Mouse (Mus musculus): ENCODE data around the gene Ormdl3. TPM values are rescaled to one million over a fixed set of nuclear protein-coding genes. Genes with fewer than 3 reads are reported as not detected.
"Not testable (repeated sequence)": the region's sequence is repeated elsewhere in the genome, so short reads cannot be mapped to it uniquely, and the experiment has no call there.

Gene Ormdl3
- total and polyA plus RNA-seq, 3 experiments: 22.0 to 55.0 (median 43.2) TPM

DNA sequence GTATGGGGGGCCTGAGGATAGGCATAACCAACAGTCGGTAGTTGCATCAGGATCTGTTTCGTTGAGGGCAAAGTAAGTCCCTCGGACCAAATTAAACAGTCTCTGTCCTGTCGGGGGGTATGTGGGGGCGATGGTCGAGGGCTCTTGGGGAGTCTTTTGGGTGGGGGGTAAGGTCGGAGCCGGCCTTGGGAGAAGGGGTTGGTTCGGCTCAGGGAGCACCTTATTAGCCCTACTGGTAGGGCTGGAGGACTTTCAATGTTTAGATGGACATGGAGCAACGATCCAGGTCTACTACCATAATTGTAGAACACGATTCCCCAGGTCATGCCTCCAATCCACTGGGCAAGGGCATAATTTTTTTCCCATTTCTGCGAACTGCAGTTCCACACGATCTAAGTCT is 33.6 kb upstream of the Ormdl3 start:
- no peaks in the 10 kb centered on the region for H3K36me3 ChIP-seq (replicated peaks)
- ATAC-seq (ENCODE audit: extremely low read depth, insufficient number of reproducible peaks, low FRiP score, poor library complexity, severe bottlenecking) (no peak), DNase-seq (ENCODE audit: low spot score) (no peak)
- no peak for TF ChIP-seq GATA2 (IDR thresholded peaks at IDR 0.05; ENCODE audit: borderline replicate concordance, low read depth, low read length)
- no peak for TF ChIP-seq TAL1 (conservative IDR thresholded peaks at IDR 0.05; ENCODE audit: low read depth, low read length)
- no peak for TF ChIP-seq CTCF (IDR thresholded peaks at IDR 0.05; ENCODE audit: low read depth, low read length)
- no peak for TF ChIP-seq GATA1 (IDR thresholded peaks at IDR 0.05; ENCODE audit: borderline replicate concordance, low read length)
- TF ChIP-seq POLR2AphosphoS5 (IDR thresholded peaks at IDR 0.05; ENCODE audit: insufficient replicate concordance, low read depth, low read length): no peak
- H3K9me3 ChIP-seq (replicated peaks): no peaks in the 10 kb centered on the region
- no peak overlapping the region for H3K4me3 ChIP-seq (ENCODE audit: low read depth, low read length)
- H3K27me3 ChIP-seq (ENCODE audit: insufficient read depth, low read length): peaks cover 3% of the 10 kb centered on the region
- no peaks in the 10 kb centered on the region for H3K4me1 ChIP-seq (ENCODE audit: insufficient read depth, low read depth, low read length)

DNA sequence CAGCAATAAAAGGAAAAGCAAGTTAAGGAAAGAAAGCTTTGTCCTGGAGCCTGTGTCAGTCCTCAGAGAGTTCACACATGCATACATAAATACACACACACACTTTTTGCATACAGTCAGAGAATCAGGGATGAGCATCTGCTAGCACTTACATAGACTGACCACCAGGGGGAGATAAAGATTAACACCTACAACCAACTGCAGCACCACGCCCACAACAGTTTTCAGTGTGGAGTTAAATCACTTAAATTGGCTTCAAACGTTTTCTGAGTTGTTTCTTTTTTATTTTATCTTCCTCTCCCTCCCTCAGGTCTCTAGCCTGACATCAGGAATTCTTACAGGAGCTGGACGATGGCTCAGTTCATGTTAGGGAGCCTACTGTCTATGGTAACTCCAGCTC is 19.6 kb upstream of the Ormdl3 start:
- DNase-seq (ENCODE audit: low spot score) (no peak), ATAC-seq (ENCODE audit: extremely low read depth, insufficient number of reproducible peaks, low FRiP score, poor library complexity, severe bottlenecking) (no peak; the same call in 1 of the 2 replicates)
- H3K36me3 ChIP-seq (replicated peaks): no peaks in the 10 kb centered on the region
- H3K4me3 ChIP-seq (ENCODE audit: low read depth, low read length): no peak overlapping the region
- TF ChIP-seq GATA2 (IDR thresholded peaks at IDR 0.05; ENCODE audit: borderline replicate concordance, low read depth, low read length): no peak
- TF ChIP-seq TAL1 (conservative IDR thresholded peaks at IDR 0.05; ENCODE audit: low read depth, low read length): no peak
- TF ChIP-seq CTCF (IDR thresholded peaks at IDR 0.05; ENCODE audit: low read depth, low read length): peak; percentile 52
- no peak for TF ChIP-seq POLR2AphosphoS5 (IDR thresholded peaks at IDR 0.05; ENCODE audit: insufficient replicate concordance, low read depth, low read length)
- no peak for TF ChIP-seq GATA1 (IDR thresholded peaks at IDR 0.05; ENCODE audit: borderline replicate concordance, low read length)
- no peaks in the 10 kb centered on the region for H3K9me3 ChIP-seq (replicated peaks)
- H3K4me1 ChIP-seq (ENCODE audit: insufficient read depth, low read depth, low read length): peaks cover 9% of the 10 kb centered on the region
- peaks cover 35% of the 10 kb centered on the region for H3K27me3 ChIP-seq (ENCODE audit: insufficient read depth, low read length)

DNA sequence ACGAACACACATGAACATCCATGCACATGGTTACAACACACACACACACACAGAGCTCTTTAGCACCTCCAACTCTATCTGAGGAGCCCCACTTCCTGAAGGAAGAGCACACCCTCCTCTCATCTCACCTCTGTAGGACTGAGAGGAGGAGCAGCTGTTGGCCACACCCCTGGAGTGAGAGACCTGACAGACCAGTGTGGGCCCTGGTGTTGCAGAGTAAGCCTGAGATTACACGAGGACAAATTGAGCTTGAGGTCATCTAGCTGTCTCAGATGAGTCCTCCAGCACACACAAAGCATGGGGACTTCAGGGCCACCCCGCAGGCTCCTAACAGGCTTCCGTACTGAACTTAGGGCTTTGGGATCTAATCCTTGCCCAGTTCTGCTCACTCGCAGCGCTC is 17.7 kb upstream of the Ormdl3 start:
- not testable (repeated sequence) for DNase-seq (ENCODE audit: low spot score); H3K9me3 ChIP-seq (replicated peaks); ATAC-seq (ENCODE audit: extremely low read depth, insufficient number of reproducible peaks, low FRiP score, poor library complexity, severe bottlenecking); H3K36me3 ChIP-seq (replicated peaks); H3K4me3 ChIP-seq (ENCODE audit: low read depth, low read length)
- peaks cover 13% of the 10 kb centered on the region for H3K4me1 ChIP-seq (ENCODE audit: insufficient read depth, low read depth, low read length)
- peaks cover 46% of the 10 kb centered on the region for H3K27me3 ChIP-seq (ENCODE audit: insufficient read depth, low read length)

DNA sequence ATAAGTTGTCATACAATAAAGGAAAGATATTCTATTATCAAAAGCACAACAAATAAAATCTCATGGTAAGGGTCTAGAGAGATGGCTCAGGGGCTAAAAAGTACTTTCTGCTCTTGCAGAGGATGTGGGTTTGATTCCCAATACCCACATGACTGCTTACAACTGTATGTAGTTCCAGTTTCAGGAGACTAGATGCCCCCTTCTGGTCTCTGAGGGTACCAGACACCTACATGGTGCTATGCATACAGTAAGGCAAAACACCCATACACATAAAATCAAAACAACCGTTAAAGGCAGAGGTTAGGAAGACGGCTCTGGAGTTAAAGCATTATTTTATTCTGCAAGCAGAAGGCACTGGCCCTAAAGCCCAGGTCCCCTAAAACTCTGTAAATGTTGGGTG is 16.8 kb upstream of the Ormdl3 start:
- H3K27me3 ChIP-seq (ENCODE audit: insufficient read depth, low read length): peaks cover 49% of the 10 kb centered on the region
- H3K36me3 ChIP-seq (replicated peaks): no peaks in the 10 kb centered on the region
- no peak for TF ChIP-seq GATA2 (IDR thresholded peaks at IDR 0.05; ENCODE audit: borderline replicate concordance, low read depth, low read length)
- no peak for TF ChIP-seq CTCF (IDR thresholded peaks at IDR 0.05; ENCODE audit: low read depth, low read length)
- TF ChIP-seq GATA1 (IDR thresholded peaks at IDR 0.05; ENCODE audit: borderline replicate concordance, low read length): no peak
- TF ChIP-seq TAL1 (conservative IDR thresholded peaks at IDR 0.05; ENCODE audit: low read depth, low read length): no peak
- no peak for TF ChIP-seq POLR2AphosphoS5 (IDR thresholded peaks at IDR 0.05; ENCODE audit: insufficient replicate concordance, low read depth, low read length)
- no peak overlapping the region for H3K4me3 ChIP-seq (ENCODE audit: low read depth, low read length)
- peaks cover 18% of the 10 kb centered on the region for H3K4me1 ChIP-seq (ENCODE audit: insufficient read depth, low read depth, low read length)
- DNase-seq (ENCODE audit: low spot score) (no peak), ATAC-seq (ENCODE audit: extremely low read depth, insufficient number of reproducible peaks, low FRiP score, poor library complexity, severe bottlenecking) (no peak)
- H3K9me3 ChIP-seq (replicated peaks): no peaks in the 10 kb centered on the region

DNA sequence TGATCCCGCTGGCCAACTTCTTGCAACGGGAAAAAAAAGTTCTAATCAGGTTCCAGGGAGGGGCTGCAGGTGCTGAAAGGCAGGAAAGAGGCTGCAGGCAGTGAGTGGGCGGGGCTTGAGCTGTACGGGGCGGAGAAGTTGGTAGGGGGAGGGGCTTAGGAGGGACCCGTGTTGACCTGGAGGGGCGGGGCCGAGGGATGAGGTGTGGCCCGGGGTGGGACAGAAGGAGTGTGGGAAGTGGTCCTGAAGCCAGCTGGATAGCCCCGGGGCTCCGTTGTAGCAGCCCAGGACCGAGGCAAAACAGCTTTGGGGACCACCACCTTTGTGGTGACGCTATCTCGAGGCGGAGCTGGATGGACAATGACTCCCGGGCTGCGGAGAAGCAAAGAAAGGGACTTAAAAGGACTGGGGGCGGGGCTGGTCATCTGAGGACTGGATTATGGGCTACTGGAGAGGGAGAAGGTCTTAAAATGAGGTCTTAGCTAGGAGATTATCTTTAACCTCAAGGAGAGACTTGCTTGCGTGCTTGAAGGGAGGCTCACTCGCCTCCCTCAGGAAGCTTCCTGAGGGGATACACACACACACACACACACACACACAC is 15.0 kb upstream of the Ormdl3 start:
- no peak for DNase-seq (ENCODE audit: low spot score)
- Histone ChIP-seq H3K27me3 (ENCODE audit: insufficient read depth, low read length) (peaks cover 60% of the 10 kb centered on the region), H3K9me3 (replicated peaks) (no peaks in the 10 kb centered on the region), H3K4me3 (ENCODE audit: low read depth, low read length) (peak overlapping the region; percentile 61; the same call in 1 of the 2 replicates), H3K4me1 (ENCODE audit: insufficient read depth, low read depth, low read length) (peaks cover 30% of the 10 kb centered on the region), H3K36me3 (replicated peaks) (no peaks in the 10 kb centered on the region)
- TF ChIP-seq GATA1 (IDR thresholded peaks at IDR 0.05; ENCODE audit: borderline replicate concordance, low read length) (no peak), TAL1 (conservative IDR thresholded peaks at IDR 0.05; ENCODE audit: low read depth, low read length) (no peak), CTCF (IDR thresholded peaks at IDR 0.05; ENCODE audit: low read depth, low read length) (no peak), GATA2 (IDR thresholded peaks at IDR 0.05; ENCODE audit: borderline replicate concordance, low read depth, low read length) (no peak), POLR2AphosphoS5 (IDR thresholded peaks at IDR 0.05; ENCODE audit: insufficient replicate concordance, low read depth, low read length) (no peak)
- ATAC-seq (ENCODE audit: extremely low read depth, insufficient number of reproducible peaks, low FRiP score, poor library complexity, severe bottlenecking): peak; percentile 28; the same call in 1 of the 2 replicates

DNA sequence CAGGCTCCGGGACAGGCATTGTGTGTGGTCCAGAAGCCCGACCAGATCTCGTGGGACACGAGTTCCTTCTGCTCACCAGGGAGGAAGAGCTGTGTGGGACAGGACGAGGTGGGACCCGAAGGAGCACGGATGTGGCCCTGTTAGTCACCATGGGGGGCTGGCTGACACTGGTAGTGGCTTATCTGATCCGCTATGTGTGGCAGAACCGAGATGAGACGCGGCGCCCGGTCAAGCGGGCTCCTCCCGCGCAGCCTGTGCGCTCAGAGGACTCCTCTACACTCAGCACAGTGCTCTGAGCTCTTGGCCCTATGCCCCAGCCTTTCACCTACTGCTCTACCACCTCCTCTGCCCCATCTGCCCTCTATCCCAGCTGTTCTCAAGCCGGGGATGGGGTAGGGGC is 12.1 kb upstream of the Ormdl3 start:
- DNase-seq (ENCODE audit: low spot score) (no peak), ATAC-seq (ENCODE audit: extremely low read depth, insufficient number of reproducible peaks, low FRiP score, poor library complexity, severe bottlenecking) (no peak)
- Histone ChIP-seq H3K27me3 (ENCODE audit: insufficient read depth, low read length) (peaks cover 52% of the 10 kb centered on the region), H3K4me3 (ENCODE audit: low read depth, low read length) (no peak overlapping the region; the same call in 1 of the 2 replicates), H3K36me3 (replicated peaks) (no peaks in the 10 kb centered on the region), H3K4me1 (ENCODE audit: insufficient read depth, low read depth, low read length) (peaks cover 48% of the 10 kb centered on the region), H3K9me3 (replicated peaks) (no peaks in the 10 kb centered on the region)
- TF ChIP-seq TAL1 (conservative IDR thresholded peaks at IDR 0.05; ENCODE audit: low read depth, low read length): no peak
- no peak for TF ChIP-seq GATA1 (IDR thresholded peaks at IDR 0.05; ENCODE audit: borderline replicate concordance, low read length)
- no peak for TF ChIP-seq CTCF (IDR thresholded peaks at IDR 0.05; ENCODE audit: low read depth, low read length)
- TF ChIP-seq POLR2AphosphoS5 (IDR thresholded peaks at IDR 0.05; ENCODE audit: insufficient replicate concordance, low read depth, low read length): no peak
- TF ChIP-seq GATA2 (IDR thresholded peaks at IDR 0.05; ENCODE audit: borderline replicate concordance, low read depth, low read length): no peak
